Mouse (Mus musculus) heart, postnatal 0 days (tissue): Measurements from ENCODE around the gene Ncr1.
"Not testable (repeated sequence)": the region's sequence is repeated elsewhere in the genome, so short reads cannot be mapped to it uniquely, and the experiment has no call there.

ENCODE experiments used
- CTCF ChIP-seq: IDR thresholded peaks from 2 replicates; pipeline ENCODE4 v1.5.1; 2016; ENCODE audit warnings: antibody characterized with exemption, control low read depth, low read depth
- EP300 ChIP-seq: IDR thresholded peaks from 2 replicates; pipeline ENCODE4 v1.6.1; 2016; ENCODE audit warnings: antibody characterized with exemption, low read depth

DNA sequence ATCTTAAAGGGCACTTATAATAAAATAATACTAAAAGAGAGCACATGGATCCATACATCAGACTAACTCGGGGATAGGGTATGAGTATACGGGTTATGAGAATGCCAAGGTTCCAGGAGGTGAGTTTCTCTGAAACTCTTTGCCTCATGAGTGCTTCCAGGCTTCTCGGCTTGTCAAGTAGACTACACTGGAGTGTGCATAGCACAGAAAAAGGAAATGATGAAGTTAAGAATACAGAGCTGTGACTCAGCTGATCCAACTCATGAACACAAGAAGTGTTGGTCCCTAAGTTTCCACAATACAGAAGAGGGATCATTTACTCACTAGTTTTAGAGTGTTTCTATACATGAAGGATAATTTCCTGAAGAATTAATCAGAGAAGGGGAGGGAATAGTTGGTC lies 24.0 kb upstream of the Ncr1 start:
- TF ChIP-seq CTCF, EP300: not testable (repeated sequence)
